Mouse (Mus musculus) embryonic facial prominence, embryonic 15.5 days (tissue): ENCODE measurements around the gene Strn4. TPM values are rescaled to one million over a fixed set of nuclear protein-coding genes. Genes with fewer than 3 reads are reported as not detected.
A peak's percentile ranks its signal among the peaks of the same experiment; 100 is the strongest.

Source experiments
- ATAC-seq: fragments of 200-750 bp; cut with Nextera tagmentation; 2 replicates; pipeline ENCODE4 v1.8.0; 2017; ENCODE audit warnings: low read depth, moderate TSS enrichment; ENCODE audit not compliant: insufficient number of reproducible peaks, low FRiP score, low TSS enrichment
- H3K27ac ChIP-seq: fragments of 300-500 bp; sonication (generic); replicated peaks from 2 replicates; pipeline ENCODE4 v1.5.1; 2015; ENCODE audit warnings: mild to moderate bottlenecking, inconsistent platforms
- H3K27me3 ChIP-seq: fragments of 300-500 bp; sonication (generic); 2 replicates; pipeline ENCODE4 v1.6.1; 2015; ENCODE audit warnings: inconsistent platforms
- H3K36me3 ChIP-seq: fragments of 300-500 bp; sonication (generic); 2 replicates; pipeline ENCODE4 v1.6.1; 2015; ENCODE audit warnings: mild to moderate bottlenecking, inconsistent platforms
- H3K4me1 ChIP-seq: fragments of 300-500 bp; sonication (generic); 2 replicates; pipeline ENCODE4 v1.6.1; 2015; ENCODE audit warnings: inconsistent platforms
- H3K4me2 ChIP-seq: fragments of 300-500 bp; sonication (generic); replicated peaks from 2 replicates; pipeline ENCODE4 v1.6.1; 2015; ENCODE audit warnings: mild to moderate bottlenecking, inconsistent platforms
- H3K4me3 ChIP-seq: fragments of 300-500 bp; sonication (generic); replicated peaks from 2 replicates; pipeline ENCODE4 v1.5.1; 2015; ENCODE audit warnings: mild to moderate bottlenecking, inconsistent platforms
- H3K9ac ChIP-seq: fragments of 300-500 bp; sonication (generic); 2 replicates; pipeline ENCODE4 v1.6.1; 2015; ENCODE audit warnings: inconsistent platforms
- H3K9me3 ChIP-seq: fragments of 300-500 bp; sonication (generic); replicated peaks from 2 replicates; pipeline ENCODE4 v1.6.1; 2016; ENCODE audit warnings: inconsistent platforms
- whole genome bisulfite sequencing: fragments of 180-500 bp; shearing (Covaris S2); methylation state at CpG from one replicate; pipeline ENCODE4 v1.1.7; 2015; 5-methylcytosine and 5-hydroxymethylcytosine counted together
- polyA plus RNA-seq: library from polyadenylated mRNA; unstranded; fragments of >200 nt; fragmentation: Nextera tagmentation; extraction: Ambion mirVana; gene quantifications from 2 replicates; pipeline ENCODE4 v1.2.1, GENCODE M21; 2015

Gene Strn4
- polyA plus RNA-seq, 1 experiment from 2014 or later = 108 TPM

GRCm38 (mm10) chr7:16784498-16784976 is 31.2 kb upstream of the Strn4 start:
- WGBS = 78% methylated on average over 10 of the region's 10 CpGs
- no peaks in the 10 kb centered on the region for H3K27me3 ChIP-seq
- H3K36me3 ChIP-seq = 0 out of 2 replicates have a peak, but pooled peaks cover 7% of the 10 kb centered on the region
- peaks cover 35% of the 10 kb centered on the region for H3K4me1 ChIP-seq
- no peak overlapping the region for H3K9ac ChIP-seq
- no peak overlapping the region for H3K4me2 ChIP-seq
- no peak overlapping the region for H3K27ac ChIP-seq
- H3K9me3 ChIP-seq = no peaks in the 10 kb centered on the region
- ATAC-seq = no peak
- no peak overlapping the region for H3K4me3 ChIP-seq

DNA sequence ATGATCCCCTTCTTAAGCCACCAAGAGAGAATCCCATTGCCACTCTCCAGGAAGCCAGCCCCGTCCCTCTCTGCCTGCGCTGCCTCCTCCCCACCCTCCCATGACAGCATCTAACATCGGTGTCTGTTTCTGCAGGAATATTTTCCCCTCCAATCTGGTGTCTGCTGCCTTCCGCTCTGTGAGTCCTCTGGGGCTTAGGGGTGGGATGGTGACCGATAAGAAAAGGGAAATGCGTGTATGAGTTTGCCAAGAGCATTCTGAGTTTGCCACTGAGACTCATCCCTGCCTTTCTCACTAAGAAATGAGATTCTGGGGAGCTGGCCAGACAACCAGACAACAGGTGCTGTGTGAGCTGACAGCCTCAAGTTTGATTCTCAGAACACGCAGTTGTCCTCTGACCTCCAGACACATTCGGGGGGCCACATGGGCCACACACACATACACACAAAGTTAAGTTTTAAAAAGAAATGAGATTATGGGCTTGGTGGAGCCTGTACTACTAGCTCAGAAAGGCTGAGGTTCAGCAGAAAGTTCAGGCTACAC is 30.1 kb upstream of the Strn4 start:
- no peak for ATAC-seq
- Histone ChIP-seq H3K27ac (no peak overlapping the region), H3K36me3 (0 out of 2 replicates have a peak, but pooled peaks cover 7% of the 10 kb centered on the region), H3K27me3 (no peaks in the 10 kb centered on the region), H3K4me2 (no peak overlapping the region), H3K9ac (no peak overlapping the region), H3K9me3 (no peaks in the 10 kb centered on the region), H3K4me1 (peaks cover 35% of the 10 kb centered on the region), H3K4me3 (no peak overlapping the region)
- 85% methylated on average over 8 of the region's 8 CpGs for WGBS

GRCm38 (mm10) chr7:16792316-16792715 is 23.4 kb upstream of the Strn4 start:
- peak; percentile 27; the same call in 1 of the 2 replicates for ATAC-seq
- Histone ChIP-seq H3K27ac (no peak overlapping the region), H3K4me1 (no peaks in the 10 kb centered on the region), H3K27me3 (no peaks in the 10 kb centered on the region), H3K4me3 (no peak overlapping the region), H3K9me3 (no peaks in the 10 kb centered on the region), H3K36me3 (peaks cover 14% of the 10 kb centered on the region; the same call in 1 of the 2 replicates), H3K9ac (no peak overlapping the region), H3K4me2 (no peak overlapping the region)
- 56% methylated on average over 5 of the region's 5 CpGs for WGBS

GRCm38 (mm10) chr7:16793010-16793725 is 22.5 kb upstream of the Strn4 start:
- H3K9me3 ChIP-seq = no peaks in the 10 kb centered on the region
- 86% methylated on average over 19 of the region's 19 CpGs for WGBS
- H3K4me1 ChIP-seq = no peaks in the 10 kb centered on the region
- no peak overlapping the region for H3K27ac ChIP-seq
- H3K4me3 ChIP-seq = no peak overlapping the region
- no peak overlapping the region for H3K4me2 ChIP-seq
- H3K36me3 ChIP-seq = peaks cover 16% of the 10 kb centered on the region; the same call in 1 of the 2 replicates
- no peak for ATAC-seq
- no peak overlapping the region for H3K9ac ChIP-seq
- no peaks in the 10 kb centered on the region for H3K27me3 ChIP-seq

DNA sequence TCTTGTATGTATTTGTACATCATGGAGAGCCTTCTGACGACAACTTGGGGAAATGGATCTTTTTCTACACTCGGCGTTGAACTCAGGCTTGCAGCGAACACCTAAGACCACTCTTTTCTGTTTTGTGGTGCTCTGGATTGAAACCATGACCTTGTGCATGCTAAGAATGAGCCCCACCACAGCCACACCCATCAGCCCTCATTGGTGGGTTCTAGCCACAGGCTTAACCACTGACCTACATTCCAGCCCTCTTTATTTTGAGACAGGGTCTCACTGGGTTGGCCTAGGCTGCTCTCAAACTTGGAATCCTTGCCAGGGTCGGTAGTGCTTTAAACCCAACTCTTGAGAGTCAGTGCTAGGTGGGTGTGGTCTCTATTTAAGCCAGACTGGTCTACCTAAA is 20.8 kb upstream of the Strn4 start:
- Histone ChIP-seq H3K9me3 (no peaks in the 10 kb centered on the region), H3K4me3 (no peak overlapping the region), H3K36me3 (peaks cover 17% of the 10 kb centered on the region; the same call in 1 of the 2 replicates), H3K4me2 (no peak overlapping the region), H3K27me3 (no peaks in the 10 kb centered on the region), H3K27ac (no peak overlapping the region), H3K9ac (no peak overlapping the region), H3K4me1 (no peaks in the 10 kb centered on the region)
- 80% methylated on average over 5 of the region's 5 CpGs for WGBS
- no peak for ATAC-seq

DNA sequence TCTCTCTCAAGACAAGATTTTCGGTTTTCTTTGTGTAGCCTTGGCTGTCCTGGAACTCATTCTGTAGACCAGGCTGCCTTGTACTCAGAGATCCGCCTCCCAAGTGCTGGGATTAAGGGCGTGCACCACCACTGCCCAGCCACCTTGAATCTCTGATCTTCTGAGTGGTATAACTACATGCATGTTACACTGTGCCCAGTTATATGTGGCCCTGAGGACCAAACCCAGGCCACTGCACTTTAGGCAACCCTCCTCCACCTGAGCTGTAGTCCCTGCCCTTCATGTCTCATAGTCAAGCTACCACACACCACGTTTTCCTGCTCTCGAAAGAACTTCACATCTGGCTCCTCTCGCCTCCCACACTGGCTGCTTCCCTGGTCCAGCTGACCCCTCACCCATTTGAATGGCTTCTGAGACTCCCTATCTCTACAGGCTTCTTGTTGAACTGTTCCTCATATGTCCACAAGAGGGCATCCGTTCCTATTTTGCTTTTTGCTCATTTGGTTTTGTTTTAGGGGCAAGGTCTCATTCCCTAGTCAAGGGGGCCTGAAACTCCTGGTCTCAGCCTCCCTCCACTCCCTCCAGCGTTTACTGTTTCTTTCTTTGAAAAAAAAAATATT is 11.2 kb upstream of the Strn4 start:
- H3K27me3 ChIP-seq = no peaks in the 10 kb centered on the region
- no peak overlapping the region for H3K27ac ChIP-seq
- 0 out of 2 replicates have a peak, but pooled peaks cover under 1% of the 10 kb centered on the region for H3K4me1 ChIP-seq
- no peak overlapping the region for H3K9ac ChIP-seq
- WGBS = 28% methylated on average over 8 of the region's 8 CpGs
- ATAC-seq = no peak
- H3K9me3 ChIP-seq = no peaks in the 10 kb centered on the region
- H3K4me3 ChIP-seq = no peak overlapping the region
- no peak overlapping the region for H3K4me2 ChIP-seq
- H3K36me3 ChIP-seq = peaks cover 27% of the 10 kb centered on the region

DNA sequence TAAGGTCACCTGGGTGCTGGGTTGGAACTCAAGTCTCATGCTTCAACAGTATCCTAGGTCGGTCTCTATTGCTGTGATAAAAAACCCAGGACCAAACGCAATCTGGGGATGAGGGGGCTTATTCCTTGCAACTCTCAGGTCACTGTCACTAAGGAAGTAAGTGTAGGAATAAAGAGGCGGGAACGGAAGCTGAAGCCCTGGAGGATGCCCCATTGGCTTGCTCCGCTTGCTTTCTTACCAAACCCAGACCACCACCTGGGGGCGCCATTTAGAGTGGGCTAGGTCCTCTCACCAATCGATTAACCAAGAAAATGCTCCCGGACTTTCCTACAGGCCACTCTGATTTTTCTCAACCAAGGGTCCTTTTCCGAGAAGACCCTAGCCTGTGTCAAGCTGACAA is 7.8 kb upstream of the Strn4 start:
- peaks cover 29% of the 10 kb centered on the region for H3K36me3 ChIP-seq
- 87% methylated on average over 9 of the region's 9 CpGs for WGBS
- H3K4me2 ChIP-seq = no peak overlapping the region
- H3K27ac ChIP-seq = no peak overlapping the region
- H3K9ac ChIP-seq = no peak overlapping the region
- peaks cover 17% of the 10 kb centered on the region for H3K27me3 ChIP-seq
- no peak for ATAC-seq
- no peaks in the 10 kb centered on the region for H3K9me3 ChIP-seq
- H3K4me1 ChIP-seq = peaks cover 22% of the 10 kb centered on the region
- H3K4me3 ChIP-seq = no peak overlapping the region

DNA sequence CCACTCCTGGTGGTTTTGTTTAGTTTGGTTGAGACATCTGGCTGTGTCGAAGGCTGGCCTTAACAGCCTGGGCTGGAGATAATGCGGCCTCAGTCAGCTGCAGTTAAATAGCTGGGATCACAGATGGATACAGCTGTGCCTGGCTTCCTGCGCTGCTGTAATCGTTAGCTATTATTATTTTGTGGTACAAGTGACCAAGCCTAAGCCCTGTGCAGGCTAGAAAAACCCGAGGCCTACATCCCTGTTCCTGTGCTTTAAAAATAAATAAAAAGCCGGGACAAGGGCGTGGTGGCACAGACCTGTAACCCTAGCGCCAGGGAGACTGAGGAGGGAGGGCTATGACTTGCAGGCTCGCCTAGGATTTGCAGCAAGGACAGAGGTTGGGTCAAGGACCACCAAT is 7.0 kb upstream of the Strn4 start:
- Histone ChIP-seq H3K4me3 (no peak overlapping the region), H3K36me3 (peaks cover 36% of the 10 kb centered on the region), H3K9me3 (no peaks in the 10 kb centered on the region), H3K4me1 (peaks cover 22% of the 10 kb centered on the region), H3K9ac (no peak overlapping the region), H3K27me3 (peaks cover 17% of the 10 kb centered on the region), H3K4me2 (no peak overlapping the region), H3K27ac (no peak overlapping the region)
- ATAC-seq = no peak
- 81% methylated on average over 9 of the region's 9 CpGs for WGBS

DNA sequence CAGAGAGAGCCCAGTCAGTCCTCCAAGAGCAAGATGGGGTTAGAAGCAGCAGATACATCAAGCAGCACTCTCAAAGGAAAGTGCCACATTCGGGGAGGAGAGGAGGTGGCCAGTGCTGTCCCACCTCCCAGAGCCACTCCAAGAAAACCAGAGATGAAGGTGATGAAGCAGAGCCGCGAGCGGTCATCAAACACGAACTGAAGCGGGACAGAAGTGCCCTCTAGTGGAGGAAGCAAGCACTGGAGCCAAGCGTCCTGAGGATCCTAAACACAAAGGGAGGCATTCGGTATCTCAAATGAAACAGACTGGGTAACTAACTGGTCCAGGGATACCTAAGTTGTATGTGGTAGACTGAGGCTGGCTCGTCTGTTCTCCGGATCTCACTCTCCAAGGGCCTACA is 6.0 kb upstream of the Strn4 start:
- peaks cover 17% of the 10 kb centered on the region for H3K27me3 ChIP-seq
- no peak overlapping the region for H3K9ac ChIP-seq
- peak; percentile 16; the same call in 1 of the 2 replicates for ATAC-seq
- H3K4me3 ChIP-seq = no peak overlapping the region
- no peak overlapping the region for H3K4me2 ChIP-seq
- no peak overlapping the region for H3K27ac ChIP-seq
- H3K9me3 ChIP-seq = no peaks in the 10 kb centered on the region
- WGBS = 33% methylated on average over 10 of the region's 10 CpGs
- peaks cover 22% of the 10 kb centered on the region for H3K4me1 ChIP-seq
- peaks cover 45% of the 10 kb centered on the region for H3K36me3 ChIP-seq

- H3K4me3 ChIP-seq = peak overlapping the region; percentile 46
- ATAC-seq = no peak
- H3K9ac ChIP-seq = no peak overlapping the region
- peak overlapping the region; percentile 90 for H3K4me2 ChIP-seq
- H3K9me3 ChIP-seq = no peaks in the 10 kb centered on the region
- 49% methylated on average over 28 of the region's 28 CpGs for WGBS
- H3K36me3 ChIP-seq = peaks cover 45% of the 10 kb centered on the region
- H3K27me3 ChIP-seq = peaks cover 17% of the 10 kb centered on the region
- H3K27ac ChIP-seq = no peak overlapping the region
- H3K4me1 ChIP-seq = peaks cover 29% of the 10 kb centered on the region
Observed at GRCm38 (mm10) chr7:16810399-16810919, 5.2 kb upstream of the Strn4 start.

DNA sequence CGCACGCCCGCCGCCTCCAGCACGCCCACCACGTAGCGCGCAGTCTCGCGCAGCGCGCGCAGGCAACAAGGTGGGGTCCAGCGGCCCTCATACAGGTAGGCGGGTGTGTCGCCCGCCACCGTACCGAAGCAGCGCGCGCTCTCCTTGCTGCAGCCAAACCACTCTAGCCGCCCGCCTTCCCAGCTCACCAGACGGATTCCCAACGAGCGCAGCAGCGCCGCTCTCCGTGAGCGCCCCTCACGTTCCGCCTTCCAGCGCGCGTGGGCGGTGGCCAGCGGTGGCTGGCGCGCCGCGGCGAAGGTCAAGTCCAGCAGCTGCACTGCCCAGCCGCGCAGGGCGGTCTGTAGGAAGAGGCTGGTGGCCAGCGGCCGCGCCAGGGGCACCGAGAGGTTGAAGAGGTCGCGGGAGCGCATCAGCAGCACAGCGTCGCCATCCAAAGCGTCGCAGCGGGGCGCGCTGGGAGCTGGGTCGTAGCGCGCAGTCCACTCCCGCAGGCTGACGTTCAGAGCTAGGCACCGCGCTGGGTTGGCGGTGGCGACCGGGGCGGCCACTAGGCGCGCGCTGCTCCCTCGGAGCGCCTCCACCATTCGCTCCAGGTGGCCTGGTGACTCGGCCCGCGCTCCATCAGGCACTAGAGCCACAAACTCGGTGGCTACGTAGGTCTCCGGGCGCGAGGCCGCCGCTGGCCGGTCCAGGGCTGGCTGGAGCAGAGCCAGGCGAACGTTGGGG is 4.6 kb upstream of the Strn4 start:
- Histone ChIP-seq H3K9ac (peak overlapping the region; percentile 23), H3K27ac (no peak overlapping the region), H3K9me3 (no peaks in the 10 kb centered on the region), H3K27me3 (peaks cover 17% of the 10 kb centered on the region), H3K4me2 (peak overlapping the region; percentile 90), H3K4me3 (peak overlapping the region; percentile 46), H3K36me3 (peaks cover 45% of the 10 kb centered on the region), H3K4me1 (peaks cover 33% of the 10 kb centered on the region)
- 6% methylated on average over 90 of the region's 90 CpGs for WGBS
- peak; percentile 13 for ATAC-seq
